ENCODE assay signal across 8 mouse cellular contexts in the genomic region with DNA sequence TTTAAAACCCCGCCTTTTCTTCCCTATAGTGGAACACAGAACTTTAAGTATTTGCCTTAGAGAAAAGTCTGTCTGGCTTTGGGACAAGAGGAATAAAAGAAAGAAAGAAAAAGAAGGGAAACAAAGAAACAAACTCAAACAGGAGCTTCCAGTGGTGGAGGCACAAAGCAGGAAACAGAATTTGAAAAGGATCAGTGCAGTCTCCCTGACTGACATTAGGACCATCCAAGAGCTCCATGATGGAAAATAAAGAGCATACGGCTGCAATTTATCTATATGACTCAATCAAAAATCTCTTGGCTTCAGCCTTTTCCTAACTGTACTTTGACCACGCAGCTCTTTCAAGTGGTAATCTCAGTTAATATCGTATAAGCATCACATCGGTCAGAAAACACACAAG. TPM values are rescaled to one million over a fixed set of nuclear protein-coding genes. Genes with fewer than 3 reads are reported as not detected.
A peak's percentile ranks its signal among the peaks of the same experiment; 100 is the strongest.
DNase-seq lines count a peak whose midpoint lies in the region; ATAC-seq and TF ChIP-seq lines count a peak whose summit lies in the region.
"Had no signal": no experiment of that assay in that cellular context is flagged by ENCODE, and none has a peak within 500 bp of the region (broad histone marks: within the 10 kb centered on the region; RNA-seq: fewer than 3 reads in every experiment).

No protein-coding gene starts in this region.

- H3K4me3 ChIP-seq in lung, embryonic 15.5 days = peak overlapping the region; percentile 45
- peak overlapping the region; percentile 41 for H3K4me3 ChIP-seq in forebrain, postnatal 0 days (ENCODE audit: low read depth, low read length)
- H3K4me3 ChIP-seq in liver, embryonic 12.5 days = peak overlapping the region; percentile 30
- peak overlapping the region; percentile 49 for H3K4me3 ChIP-seq in stomach, embryonic 16.5 days (replicated peaks; ENCODE audit: low read length)

- intact Hi-C loops in left cerebral cortex, postnatal 4 days (cut with DNase I) = no loop called here

- peak overlapping the region; percentile 88 for H3K4me2 ChIP-seq in lung, embryonic 15.5 days
- peak overlapping the region; percentile 84 for H3K4me2 ChIP-seq in forebrain, postnatal 0 days (ENCODE audit: low read depth)
- peak overlapping the region; percentile 57 for H3K4me2 ChIP-seq in liver, embryonic 12.5 days
- peak overlapping the region; percentile 82 for H3K4me2 ChIP-seq in stomach, embryonic 16.5 days (ENCODE audit: low read depth, low read length)

- H3K4me1 ChIP-seq in lung, embryonic 15.5 days = no peaks in the 10 kb centered on the region; the same call in 1 of the 2 replicates
- no peaks in the 10 kb centered on the region for H3K4me1 ChIP-seq in forebrain, postnatal 0 days (ENCODE audit: insufficient read depth)
- no peaks in the 10 kb centered on the region for H3K4me1 ChIP-seq in liver, embryonic 12.5 days
- no peaks in the 10 kb centered on the region for H3K4me1 ChIP-seq in stomach, embryonic 16.5 days (ENCODE audit: control insufficient read depth, insufficient read depth, low read length)

- no peaks in the 10 kb centered on the region for H3K27me3 ChIP-seq in lung, embryonic 15.5 days
- H3K27me3 ChIP-seq in forebrain, postnatal 0 days (ENCODE audit: insufficient read depth, low read length) = no peaks in the 10 kb centered on the region
- H3K27me3 ChIP-seq in liver, embryonic 12.5 days (replicated peaks) = peaks cover 23% of the 10 kb centered on the region
- H3K27me3 ChIP-seq in stomach, embryonic 16.5 days (ENCODE audit: control insufficient read depth, insufficient read depth, low read length) = no peaks in the 10 kb centered on the region

- H3K36me3 ChIP-seq in lung, embryonic 15.5 days = no peaks in the 10 kb centered on the region
- H3K36me3 ChIP-seq in forebrain, postnatal 0 days (ENCODE audit: insufficient read depth) = no peaks in the 10 kb centered on the region
- no peaks in the 10 kb centered on the region for H3K36me3 ChIP-seq in liver, embryonic 12.5 days
- no peaks in the 10 kb centered on the region for H3K36me3 ChIP-seq in stomach, embryonic 16.5 days (ENCODE audit: control insufficient read depth, insufficient read depth, low read length)

- WGBS in lung, embryonic 15.5 days = 30% methylated on average over 5 of the region's 5 CpGs
- WGBS in forebrain, postnatal 0 days = 18% methylated on average over 5 of the region's 5 CpGs
- 32% methylated on average over 5 of the region's 5 CpGs for WGBS in liver, embryonic 12.5 days (ENCODE audit: insufficient replicate concordance)
- 26% methylated on average over 5 of the region's 5 CpGs for WGBS in stomach, embryonic 16.5 days

- H3K9me3 ChIP-seq in lung, embryonic 15.5 days = no peaks in the 10 kb centered on the region
- H3K9me3 ChIP-seq in forebrain, postnatal 0 days (ENCODE audit: low read length) = no peaks in the 10 kb centered on the region
- no peaks in the 10 kb centered on the region for H3K9me3 ChIP-seq in liver, embryonic 12.5 days (replicated peaks)
- H3K9me3 ChIP-seq in stomach, embryonic 16.5 days (replicated peaks; ENCODE audit: control insufficient read depth, low read length) = no peaks in the 10 kb centered on the region

- peak overlapping the region; percentile 36 for H3K9ac ChIP-seq in lung, embryonic 15.5 days
- peak overlapping the region; percentile 46 for H3K9ac ChIP-seq in forebrain, postnatal 0 days
- no peak overlapping the region for H3K9ac ChIP-seq in liver, embryonic 12.5 days
- H3K9ac ChIP-seq in stomach, embryonic 16.5 days (ENCODE audit: low read length) = peak overlapping the region; percentile 63

- DNase-seq in lung, postnatal 14 days = no peak
- peak; percentile 8 for DNase-seq in forebrain, postnatal 0 days
- DNase-seq in left cerebral cortex, postnatal 4 days = no peak

- no peak for TF ChIP-seq CTCF in forebrain, postnatal 0 days (IDR thresholded peaks at IDR 0.05; ENCODE audit: low read depth)

- ATAC-seq in lung, embryonic 15.5 days (ENCODE audit: borderline replicate concordance, extremely low read depth, low FRiP score, low TSS enrichment) = no peak
- no peak for ATAC-seq in forebrain, postnatal 0 days
- ATAC-seq in liver, embryonic 12.5 days = no peak
- no peak for ATAC-seq in stomach, embryonic 16.5 days (ENCODE audit: insufficient read depth, low FRiP score)
- no peak for ATAC-seq in monocyte, adult 5-6 weeks (replicated peaks; ENCODE audit: insufficient number of reproducible peaks, low FRiP score, low TSS enrichment, poor library complexity, severe bottlenecking)

- no peak overlapping the region for H3K27ac ChIP-seq in lung, embryonic 15.5 days
- H3K27ac ChIP-seq in forebrain, postnatal 0 days (ENCODE audit: low read depth, low read length) = no peak overlapping the region
- H3K27ac ChIP-seq in liver, embryonic 12.5 days = no peak overlapping the region
- H3K27ac ChIP-seq in stomach, embryonic 16.5 days (ENCODE audit: low read length) = no peak overlapping the region

RNA-seq across cellular contexts. Expression of gene Crct1, which starts 0.6 kb away (rescaled TPM):
- not detected in 2 replicates for polyA plus RNA-seq in lung, embryonic 15.5 days (2015; fragmentation: Nextera tagmentation; extraction: Ambion mirVana)
- total RNA-seq in forebrain, postnatal 0 days (2014; rRNA removed) = 0.38 and 0.57 TPM in 2 replicates
- polyA plus RNA-seq in forebrain, postnatal 0 days (2015; fragmentation: Nextera tagmentation; extraction: Ambion mirVana) = 0.34 and 0.62 TPM in 2 replicates
- polyA plus RNA-seq in liver, embryonic 12.5 days (2016; fragmentation: Nextera tagmentation; extraction: Ambion mirVana) = not detected in 2 replicates
- 83.5 and 173 TPM in 2 replicates for polyA plus RNA-seq in stomach, embryonic 16.5 days (2015; fragmentation: Nextera tagmentation; extraction: Ambion mirVana)
- not detected in 3 replicates for total RNA-seq in monocyte, adult 5-6 weeks (2017)
- total RNA-seq in left cerebral cortex, postnatal 4 days (2021) = not detected
- polyA plus RNA-seq: spleen, adult 2 months had no signal

RNA-seq across cellular contexts. Expression of gene Lce1m, which starts 4.0 kb away (rescaled TPM):
- not detected in 2 replicates for polyA plus RNA-seq in lung, embryonic 15.5 days (2015; fragmentation: Nextera tagmentation; extraction: Ambion mirVana)
- total RNA-seq in forebrain, postnatal 0 days (2014; rRNA removed) = not detected in 2 replicates
- not detected in 2 replicates for polyA plus RNA-seq in forebrain, postnatal 0 days (2015; fragmentation: Nextera tagmentation; extraction: Ambion mirVana)
- not detected in 2 replicates for polyA plus RNA-seq in liver, embryonic 12.5 days (2016; fragmentation: Nextera tagmentation; extraction: Ambion mirVana)
- polyA plus RNA-seq in stomach, embryonic 16.5 days (2015; fragmentation: Nextera tagmentation; extraction: Ambion mirVana) = 0.15 TPM in 1 of 2 replicates, not detected in the other
- not detected in 3 replicates for total RNA-seq in monocyte, adult 5-6 weeks (2017)
- total RNA-seq in left cerebral cortex, postnatal 4 days (2021) = not detected
- polyA plus RNA-seq: spleen, adult 2 months had no signal

RNA-seq across cellular contexts. Expression of gene Lce3f, which starts 22.8 kb away (rescaled TPM):
- polyA plus RNA-seq in lung, embryonic 15.5 days (2015; fragmentation: Nextera tagmentation; extraction: Ambion mirVana) = not detected in 2 replicates
- total RNA-seq in forebrain, postnatal 0 days (2014; rRNA removed) = not detected in 2 replicates
- polyA plus RNA-seq in forebrain, postnatal 0 days (2015; fragmentation: Nextera tagmentation; extraction: Ambion mirVana) = not detected in 2 replicates
- polyA plus RNA-seq in liver, embryonic 12.5 days (2016; fragmentation: Nextera tagmentation; extraction: Ambion mirVana) = not detected in 2 replicates
- 25.6 and 36.2 TPM in 2 replicates for polyA plus RNA-seq in stomach, embryonic 16.5 days (2015; fragmentation: Nextera tagmentation; extraction: Ambion mirVana)
- not detected in 3 replicates for total RNA-seq in monocyte, adult 5-6 weeks (2017)
- total RNA-seq in left cerebral cortex, postnatal 4 days (2021) = not detected
- polyA plus RNA-seq: spleen, adult 2 months had no signal

RNA-seq across cellular contexts. Expression of gene Lce3e, which starts 48.0 kb away (rescaled TPM):
- not detected in 2 replicates for polyA plus RNA-seq in lung, embryonic 15.5 days (2015; fragmentation: Nextera tagmentation; extraction: Ambion mirVana)
- not detected in 2 replicates for total RNA-seq in forebrain, postnatal 0 days (2014; rRNA removed)
- not detected in 2 replicates for polyA plus RNA-seq in forebrain, postnatal 0 days (2015; fragmentation: Nextera tagmentation; extraction: Ambion mirVana)
- not detected in 2 replicates for polyA plus RNA-seq in liver, embryonic 12.5 days (2016; fragmentation: Nextera tagmentation; extraction: Ambion mirVana)
- 5.9 TPM in 2 replicates for polyA plus RNA-seq in stomach, embryonic 16.5 days (2015; fragmentation: Nextera tagmentation; extraction: Ambion mirVana)
- not detected in 3 replicates for total RNA-seq in monocyte, adult 5-6 weeks (2017)
- not detected for total RNA-seq in left cerebral cortex, postnatal 4 days (2021)
- polyA plus RNA-seq: spleen, adult 2 months had no signal

RNA-seq across cellular contexts. Expression of gene Gm4858, which starts 53.8 kb away (rescaled TPM):
- not detected in 2 replicates for polyA plus RNA-seq in lung, embryonic 15.5 days (2015; fragmentation: Nextera tagmentation; extraction: Ambion mirVana)
- total RNA-seq in forebrain, postnatal 0 days (2014; rRNA removed) = not detected in 2 replicates
- polyA plus RNA-seq in forebrain, postnatal 0 days (2015; fragmentation: Nextera tagmentation; extraction: Ambion mirVana) = not detected in 2 replicates
- not detected in 2 replicates for polyA plus RNA-seq in liver, embryonic 12.5 days (2016; fragmentation: Nextera tagmentation; extraction: Ambion mirVana)
- polyA plus RNA-seq in stomach, embryonic 16.5 days (2015; fragmentation: Nextera tagmentation; extraction: Ambion mirVana) = not detected in 2 replicates
- 0.19 TPM in 1 of 3 replicates, not detected in the others for total RNA-seq in monocyte, adult 5-6 weeks (2017)
- total RNA-seq in left cerebral cortex, postnatal 4 days (2021) = not detected
- polyA plus RNA-seq: spleen, adult 2 months had no signal

Comparison
In these comparisons a context has a peak if more than half of its experiments do, and no peak if none do; other contexts are left out.
1. RNA of gene Crct1, which starts 0.6 kb away (polyA plus RNA-seq): 83.5 to 173 TPM in stomach, embryonic 16.5 days; 0.34 to 0.62 TPM in forebrain, postnatal 0 days, not detected in lung, embryonic 15.5 days and not detected in liver, embryonic 12.5 days; every median in the first group is over 10 times any median in the second.
2. RNA of gene Lce3f, which starts 22.8 kb away (polyA plus RNA-seq): 25.6 to 36.2 TPM in stomach, embryonic 16.5 days; not detected in lung, embryonic 15.5 days, not detected in forebrain, postnatal 0 days and not detected in liver, embryonic 12.5 days; every median in the first group is over 10 times any median in the second.
3. Peak in every context shown above with its lines, with median percentiles within 50 percentile points of each other: H3K4me2 ChIP-seq and H3K4me3 ChIP-seq.